Mouse (Mus musculus) heart, adult 2 months (tissue): ENCODE results near the gene A930009A15Rik. TPM values are rescaled to one million over a fixed set of nuclear protein-coding genes. Genes with fewer than 3 reads are reported as not detected.
A peak's percentile ranks its signal among the peaks of the same experiment; 100 is the strongest.

ENCODE experiments used
- DNase-seq, 2 experiments: peaks; one replicate each; pipeline ENCODE4 v3.0.0; 2021
- H3K27ac ChIP-seq: fragments of 200-600 bp; 2 replicates; pipeline ENCODE4 v1.8.1; 2022
- H3K27me3 ChIP-seq: fragments of 200-500 bp; 2 replicates; pipeline ENCODE4 v1.6.1; 2012; ENCODE audit warnings: mild to moderate bottlenecking, low read length, inconsistent platforms, mixed read lengths; ENCODE audit not compliant: control insufficient read depth, insufficient read depth
- H3K36me3 ChIP-seq: fragments of 200-500 bp; 2 replicates; pipeline ENCODE4 v1.6.1; 2012; ENCODE audit warnings: low read length, inconsistent platforms; ENCODE audit not compliant: control insufficient read depth, insufficient read depth
- H3K4me1 ChIP-seq: fragments of 200-500 bp; 2 replicates; pipeline ENCODE4 v1.6.1; 2011; ENCODE audit warnings: low read length; ENCODE audit not compliant: control insufficient read depth, insufficient read depth
- H3K4me3 ChIP-seq: fragments of 200-600 bp; 2 replicates; pipeline ENCODE4 v1.8.1; 2022
- H3K79me2 ChIP-seq: fragments of 200-500 bp; replicated peaks from 2 replicates; pipeline ENCODE4 v1.6.1; 2012; ENCODE audit warnings: mild to moderate bottlenecking, inconsistent platforms, low read length, moderate library complexity, mixed read lengths; ENCODE audit not compliant: control insufficient read depth, insufficient read depth
- H3K9ac ChIP-seq: fragments of 200-500 bp; 2 replicates; pipeline ENCODE4 v1.6.1; 2012; ENCODE audit warnings: low read depth, mild to moderate bottlenecking, control low read depth, inconsistent platforms, low read length, mixed read lengths
- CTCF ChIP-seq: fragments of 200-600 bp; IDR thresholded peaks from 2 replicates; pipeline ENCODE4 v1.8.1; 2022; ENCODE audit warnings: antibody characterized with exemption, mild to moderate bottlenecking, moderate library complexity
- EP300 ChIP-seq: fragments of 200-500 bp; IDR thresholded peaks from 2 replicates; pipeline ENCODE4 v1.6.1; 2011; ENCODE audit warnings: low read depth, low read length, control low read depth; ENCODE audit not compliant: insufficient read depth
- POLR2A ChIP-seq: fragments of 200-500 bp; IDR thresholded peaks from 2 replicates; pipeline ENCODE4 v1.6.1; 2011; ENCODE audit warnings: mild to moderate bottlenecking, low read depth, low read length, control low read depth; ENCODE audit not compliant: insufficient read depth
- WGBS: fragments of 180-500 bp; shearing (Covaris S2); methylation state at CpG from one replicate; pipeline ENCODE4 v1.1.7; 2018; 5-methylcytosine and 5-hydroxymethylcytosine counted together
- intact Hi-C: fragments of 180-260 bp; cut with DNase I; formaldehyde crosslinking; loops from one replicate; pipeline ENCODE4 v1.15.1; 2025
- polyA plus RNA-seq: library from polyadenylated mRNA; depleted of rRNA; stranded (reverse); fragments of >200 nt; gene quantifications from 2 replicates; pipeline ENCODE4 v1.2.3, GENCODE M21; 2012
- total RNA-seq, 2 experiments: library from RNA; stranded (reverse); gene quantifications; 2 replicates each; pipeline ENCODE4 v1.2.3; 2021

The A930009A15Rik gene
- total and polyA plus RNA-seq, 3 experiments, result not detected

DNA sequence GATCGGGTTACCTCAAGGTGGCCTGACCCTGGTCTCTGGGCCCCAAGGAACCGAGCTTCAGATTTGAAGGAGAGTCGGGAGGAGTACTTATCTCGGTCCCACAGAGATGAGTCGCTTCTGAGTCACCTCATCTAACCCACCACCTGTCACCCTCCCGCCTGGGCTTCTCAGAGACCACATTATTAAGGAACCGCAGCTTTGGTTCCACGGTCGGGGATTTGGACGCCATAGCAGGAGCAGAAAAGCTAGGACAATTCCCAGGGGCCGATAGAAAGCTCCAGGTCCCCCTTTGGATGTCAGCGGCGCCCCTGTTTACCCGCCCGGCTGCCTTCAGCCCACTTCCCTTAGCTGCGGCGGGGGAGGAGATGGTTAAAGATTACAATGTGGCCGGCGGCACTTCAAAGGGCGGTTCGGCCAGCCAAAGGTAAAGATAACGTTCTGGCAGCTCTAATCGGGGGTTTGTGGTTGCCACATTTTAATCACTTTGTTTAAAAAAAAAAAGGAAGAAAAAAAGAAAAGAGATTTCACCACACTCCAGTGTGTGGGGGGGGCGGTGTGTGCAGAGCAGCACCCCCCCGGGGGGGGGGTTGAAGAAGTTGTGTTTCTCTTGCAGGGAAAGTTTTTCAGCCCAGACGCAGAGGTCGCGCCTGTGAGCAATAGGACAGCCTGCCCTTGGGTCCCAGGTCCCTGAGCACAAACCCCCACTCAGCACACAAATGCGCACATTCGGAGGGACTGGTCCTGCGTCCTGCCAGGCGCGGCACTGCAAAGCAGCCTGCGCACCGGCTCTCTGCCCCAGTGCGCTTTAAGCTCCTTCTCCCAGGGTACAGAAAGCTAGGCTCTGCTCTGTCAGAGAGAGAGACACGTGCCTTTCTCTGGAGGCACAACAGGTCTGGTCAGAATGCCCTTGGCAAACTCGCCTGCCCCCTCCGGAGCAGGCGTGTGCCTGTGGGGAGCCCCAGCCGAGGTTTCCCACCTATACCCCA, 16.8 kb downstream of the A930009A15Rik start:
- Histone ChIP-seq H3K79me2 (no peaks in the 10 kb centered on the region), H3K4me3 (no peak overlapping the region), H3K27ac (no peak overlapping the region), H3K36me3 (no peaks in the 10 kb centered on the region), H3K27me3 (peaks cover 10% of the 10 kb centered on the region), H3K9ac (no peak overlapping the region), H3K4me1 (no peaks in the 10 kb centered on the region)
- TF ChIP-seq CTCF, result no peak
- TF ChIP-seq EP300, result no peak
- TF ChIP-seq POLR2A, result no peak
- intact Hi-C loops, result no loop called here
- 1% methylated on average over 41 of the region's 41 CpGs for WGBS
- peak in 1 of 2 experiments; percentile 16 for DNase-seq

DNA sequence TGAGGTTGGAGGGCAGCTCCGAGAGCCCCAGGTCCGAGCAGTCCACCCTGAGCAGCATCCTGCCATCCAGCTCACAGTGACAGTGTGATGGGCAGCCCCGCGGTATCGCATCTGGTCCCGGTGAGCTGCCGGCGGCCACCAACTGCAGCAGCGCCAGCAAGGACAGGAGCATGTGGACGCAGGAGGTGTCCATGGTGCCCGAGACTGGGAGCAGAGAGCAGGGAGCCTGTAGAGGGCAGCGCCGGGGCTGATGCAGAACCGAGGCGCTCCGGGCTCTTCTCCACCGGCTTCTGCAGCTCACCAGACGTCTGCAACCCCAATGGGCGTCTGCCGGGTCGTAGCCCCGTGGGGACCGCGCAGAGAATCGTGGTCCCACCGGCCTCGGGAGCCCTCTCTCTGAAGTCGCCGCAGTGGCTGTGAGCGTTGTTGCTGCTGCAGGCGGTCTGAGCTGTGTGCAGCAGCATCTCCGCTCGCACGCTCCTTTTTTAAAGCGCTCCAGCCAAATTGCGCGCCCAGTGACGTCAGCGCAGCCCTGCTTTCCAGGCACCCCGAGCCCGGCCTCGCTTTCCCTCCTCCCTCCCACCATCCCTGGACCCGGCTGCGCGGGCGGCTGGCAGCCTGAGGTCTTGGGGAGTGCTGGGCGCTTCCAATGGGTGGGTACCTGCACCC, 17.6 kb downstream of the A930009A15Rik start, which contains the start of gene Lgr5:
Gene Lgr5, minus strand, starts transcription at position 480 of the 669 bp plus-strand sequence.
- DNase-seq, result peak; percentile 31 to 41
- Histone ChIP-seq H3K36me3 (no peaks in the 10 kb centered on the region), H3K9ac (no peak within 1 kb of the TSS), H3K4me3 (peak within 1 kb of the TSS; percentile 11; the same call in 1 of the 2 replicates), H3K79me2 (no peaks in the 10 kb centered on the region), H3K27ac (no peak within 1 kb of the TSS), H3K27me3 (peaks cover 8% of the 10 kb centered on the region), H3K4me1 (no peaks in the 10 kb centered on the region)
- WGBS, result under 1% methylated on average over 47 of the region's 47 CpGs
- intact Hi-C loops, result no loop called here
- peak; percentile 42 for TF ChIP-seq CTCF
- TF ChIP-seq EP300, result no peak
- no peak for TF ChIP-seq POLR2A

DNA sequence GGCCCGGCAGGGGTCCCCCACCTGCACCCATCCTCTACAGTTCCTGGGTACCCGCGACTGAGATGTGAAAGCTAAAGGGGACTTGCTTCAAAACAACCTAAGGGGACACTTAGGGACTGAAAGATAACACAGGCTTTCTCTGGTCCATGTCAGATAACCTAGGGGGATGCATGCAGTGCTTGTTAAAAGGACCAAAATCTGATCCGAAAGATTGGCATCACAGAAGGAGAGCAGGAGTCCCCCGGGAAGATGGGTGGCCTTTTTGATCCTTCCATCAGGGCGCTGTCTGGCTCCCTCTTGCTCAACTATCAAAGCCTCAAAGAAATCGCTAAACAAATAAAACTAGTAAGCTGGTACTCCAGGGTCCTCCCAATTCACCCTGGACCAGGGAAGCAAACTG, 18.2 kb downstream of the A930009A15Rik start:
- H3K79me2 ChIP-seq, result no peaks in the 10 kb centered on the region
- WGBS, result 0% methylated on average over 7 of the region's 7 CpGs
- no peak for DNase-seq
- intact Hi-C loops, result no loop called here
- H3K4me3 ChIP-seq, result no peak overlapping the region
- H3K36me3 ChIP-seq, result no peaks in the 10 kb centered on the region
- H3K4me1 ChIP-seq, result no peaks in the 10 kb centered on the region
- TF ChIP-seq POLR2A, result no peak
- no peak for TF ChIP-seq EP300
- H3K27me3 ChIP-seq, result peaks cover 8% of the 10 kb centered on the region
- H3K9ac ChIP-seq, result no peak overlapping the region
- no peak overlapping the region for H3K27ac ChIP-seq

DNA sequence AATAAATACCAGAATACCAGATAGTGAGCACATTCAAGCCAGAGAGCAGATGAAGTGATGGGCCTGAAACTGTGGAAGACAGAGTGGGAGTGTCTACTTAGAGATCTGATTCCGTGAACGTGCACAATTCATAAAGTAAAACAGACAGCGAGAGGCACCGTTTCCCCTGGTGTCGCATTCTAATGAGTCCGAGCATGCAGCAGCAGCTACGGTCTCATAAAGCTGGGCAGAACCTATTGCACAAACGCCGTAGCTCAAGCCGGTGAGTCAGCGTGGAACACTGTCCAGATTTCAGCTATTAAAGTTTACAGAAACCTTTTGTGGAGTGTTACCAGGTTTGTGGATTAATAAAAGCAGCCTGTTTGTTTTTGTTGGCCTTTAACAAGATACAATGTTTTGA, 23.4 kb downstream of the A930009A15Rik start:
- intact Hi-C loops, result no loop called here
- Histone ChIP-seq H3K27me3 (peaks cover 2% of the 10 kb centered on the region; the same call in 1 of the 2 replicates), H3K36me3 (no peaks in the 10 kb centered on the region), H3K79me2 (no peaks in the 10 kb centered on the region), H3K4me1 (no peaks in the 10 kb centered on the region), H3K4me3 (no peak overlapping the region), H3K9ac (no peak overlapping the region), H3K27ac (no peak overlapping the region)
- DNase-seq, result no peak
- no peak for TF ChIP-seq EP300
- no peak for TF ChIP-seq POLR2A
- TF ChIP-seq CTCF, result no peak
- WGBS, result 71% methylated on average over 11 of the region's 11 CpGs

DNA sequence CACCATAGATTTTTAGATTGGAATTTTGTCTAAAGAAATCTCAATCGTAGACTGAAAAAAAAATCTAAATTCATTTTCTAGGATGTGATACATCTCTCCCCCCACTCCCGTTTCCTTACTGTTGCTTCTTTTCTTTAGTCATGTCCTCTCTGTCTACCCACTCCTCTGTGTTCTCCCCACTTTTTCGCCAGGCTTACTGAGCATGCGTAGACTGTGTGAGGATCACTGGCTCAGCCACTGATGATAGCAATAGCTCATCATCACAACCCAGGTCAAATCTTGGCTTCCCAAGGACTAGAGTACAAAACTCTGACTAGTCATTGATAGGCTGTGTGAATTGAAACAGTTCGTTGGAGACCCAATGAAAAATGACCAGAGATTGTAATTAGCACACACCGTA, 23.9 kb downstream of the A930009A15Rik start:
- TF ChIP-seq CTCF, result no peak
- no peak for TF ChIP-seq POLR2A
- TF ChIP-seq EP300, result no peak
- Histone ChIP-seq H3K79me2 (no peaks in the 10 kb centered on the region), H3K27ac (no peak overlapping the region), H3K4me3 (no peak overlapping the region), H3K9ac (no peak overlapping the region), H3K36me3 (no peaks in the 10 kb centered on the region), H3K4me1 (no peaks in the 10 kb centered on the region), H3K27me3 (0 out of 2 replicates have a peak, but pooled peaks cover 2% of the 10 kb centered on the region)
- DNase-seq, result no peak
- intact Hi-C loops, result no loop called here
- WGBS, result 83% methylated on average over 6 of the region's 6 CpGs
